Mouse (Mus musculus): ENCODE data around the gene Olfr1357. TPM values are rescaled to one million over a fixed set of nuclear protein-coding genes. Genes with fewer than 3 reads are reported as not detected.

Olfr1357 gene
- not detected for polyA plus RNA-seq (2017; shearing (Covaris generic))

DNA sequence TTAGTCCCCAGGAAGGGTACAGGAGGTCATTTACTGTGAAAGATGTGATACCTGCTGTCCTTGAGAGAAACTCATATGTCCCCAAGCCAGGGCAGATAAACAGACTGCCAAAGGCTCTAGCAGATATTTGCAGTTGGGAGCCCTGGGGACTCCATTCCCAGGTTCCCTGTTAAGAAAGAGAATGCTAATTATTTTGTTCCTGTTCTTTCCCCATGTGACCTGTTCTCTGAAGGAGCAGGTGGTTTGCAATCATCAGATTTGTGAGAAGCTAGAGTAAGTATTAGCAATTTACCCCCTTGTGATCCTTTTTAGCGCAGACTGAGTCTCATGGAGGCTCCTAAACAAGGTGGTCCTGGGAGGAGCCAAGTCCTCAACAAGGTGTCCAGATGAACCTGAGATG lies at the start of gene Olfr1357:
Gene Olfr1357, minus strand, starts transcription at position 101 of the 400 bp plus-strand sequence.

DNA sequence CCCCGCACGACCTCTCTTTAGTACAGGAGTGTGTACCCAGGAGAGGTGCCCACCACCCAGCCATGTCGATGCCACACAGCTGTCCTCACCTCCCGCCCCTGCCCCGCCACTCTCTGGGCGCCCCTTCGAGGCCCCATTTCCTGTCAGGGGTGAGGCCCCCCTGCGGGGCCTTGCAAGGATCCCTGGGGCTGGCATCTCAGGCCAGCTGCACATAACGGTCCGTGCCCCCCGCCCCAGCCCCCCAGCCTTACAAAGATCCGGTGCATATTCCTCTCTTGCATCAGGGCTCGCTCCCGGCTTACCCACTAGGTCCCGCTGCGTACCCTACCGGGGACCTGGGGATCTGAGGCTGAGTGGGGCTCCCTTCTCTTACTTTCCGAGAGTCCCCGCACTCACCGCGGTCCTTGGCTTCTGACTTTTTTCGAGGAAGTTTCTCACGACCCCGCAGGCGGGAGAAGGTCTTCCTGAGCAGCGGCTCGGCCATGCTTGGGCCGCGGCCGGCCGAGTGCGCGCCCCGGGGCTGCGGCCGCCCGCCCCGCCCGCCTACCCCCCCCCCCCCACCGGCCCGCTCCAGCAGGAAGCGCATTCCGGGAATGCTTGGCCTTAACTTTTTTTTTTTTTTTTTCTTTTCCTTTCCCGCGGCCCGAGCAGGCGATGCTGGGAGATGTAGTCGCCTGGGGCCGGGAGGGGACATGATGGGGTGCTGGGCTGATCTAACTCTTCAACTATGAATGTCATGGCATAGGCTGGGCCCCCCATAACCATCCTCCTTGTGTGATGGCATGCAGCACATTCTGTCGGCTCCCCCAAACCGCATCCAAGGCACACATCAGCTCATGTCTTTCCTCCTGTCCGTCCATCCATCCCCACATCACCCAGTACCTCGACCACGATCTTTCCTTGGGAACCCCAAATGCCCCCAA lies 26.2 kb downstream of the Olfr1357 start, which contains the start of gene Syde1:
Gene Syde1, minus strand, starts transcription at position 559 of the 923 bp plus-strand sequence.

DNA sequence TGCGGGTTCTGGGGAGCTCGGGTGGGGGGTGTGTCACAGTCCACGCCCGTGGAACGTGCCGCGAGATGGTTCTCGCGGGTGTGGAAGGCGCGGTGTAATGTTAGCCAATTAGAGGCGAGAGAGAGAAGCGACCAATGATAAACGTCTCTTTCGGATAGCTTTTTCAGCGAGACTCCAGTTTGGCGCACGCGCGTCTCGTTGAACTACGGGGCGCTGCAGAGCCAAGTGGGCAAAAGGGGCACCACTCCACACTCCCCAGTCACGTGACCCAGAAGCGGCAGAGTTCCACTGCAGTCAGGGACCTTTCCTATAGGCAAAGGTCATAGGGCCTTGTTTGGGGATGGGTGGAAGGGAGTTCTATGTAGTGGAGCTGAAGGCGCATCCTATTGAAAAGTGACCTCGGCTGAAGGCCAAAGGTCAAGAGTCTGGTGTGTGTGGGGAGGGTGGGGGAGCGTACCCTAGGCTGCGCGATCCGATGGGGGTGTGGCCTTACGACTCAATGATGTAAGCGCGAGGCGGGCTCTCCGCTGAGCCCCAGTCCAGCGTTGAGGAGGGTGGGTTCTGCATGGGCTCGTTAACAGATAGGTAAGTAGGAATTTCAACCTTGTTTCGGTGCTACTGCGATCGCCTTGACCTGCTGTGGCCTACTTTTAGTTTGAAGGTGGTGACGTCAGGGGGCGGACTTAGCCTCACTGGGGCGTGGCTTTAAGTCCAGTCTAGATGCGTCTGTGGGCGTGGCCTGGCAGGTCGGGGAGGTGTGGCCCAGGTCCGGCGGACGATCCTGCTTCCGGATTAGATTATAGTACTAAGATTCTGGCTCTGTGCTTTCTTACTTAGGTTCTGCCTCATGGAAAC lies 43.4 kb downstream of the Olfr1357 start, which contains the start of gene Ilvbl:
Gene Ilvbl, plus strand, starts transcription at position 97 of the 855 bp plus-strand sequence.

Other genes with a start within 250 kb of the Olfr1357 start
- 377 TPM for gene Rrp1, start 205.0 kb downstream of the Olfr1357 start, polyA plus RNA-seq (2017; shearing (Covaris generic))
- gene Cstb, start 192.4 kb downstream of the Olfr1357 start, polyA plus RNA-seq (2017; shearing (Covaris generic)) = 144 TPM
- 18.9 TPM for gene Pdxk, start 153.1 kb downstream of the Olfr1357 start, polyA plus RNA-seq (2017; shearing (Covaris generic))
- gene Olfr1358, start 100.6 kb downstream of the Olfr1357 start, polyA plus RNA-seq (2017; shearing (Covaris generic)) = not detected
- 115 TPM for gene Ilvbl, start 43.7 kb downstream of the Olfr1357 start, polyA plus RNA-seq (2017; shearing (Covaris generic))
- gene Syde1, start 26.1 kb downstream of the Olfr1357 start, polyA plus RNA-seq (2017; shearing (Covaris generic)) = 1.3 TPM
- gene Casp14, start 100.2 kb upstream of the Olfr1357 start, polyA plus RNA-seq (2017; shearing (Covaris generic)) = not detected
- gene Ccdc105, start 135.0 kb upstream of the Olfr1357 start, polyA plus RNA-seq (2017; shearing (Covaris generic)) = not detected
- not detected for gene Slc1a6, start 162.4 kb upstream of the Olfr1357 start, polyA plus RNA-seq (2017; shearing (Covaris generic))
- gene Olfr1356, start 234.1 kb upstream of the Olfr1357 start, polyA plus RNA-seq (2017; shearing (Covaris generic)) = not detected

Measured in CD4-positive, CD25-positive, alpha-beta regulatory T cell, adult 9 weeks (primary cell).